Mouse (Mus musculus) ovary, postnatal 36 days (tissue): ENCODE measurements around the gene Cst7.
A peak's percentile ranks its signal among the peaks of the same experiment; 100 is the strongest.
"Not testable (repeated sequence)": the region's sequence is repeated elsewhere in the genome, so short reads cannot be mapped to it uniquely, and the experiment has no call there.

Experiments
- DNase-seq: peaks from one replicate; pipeline ENCODE4 v3.0.0; 2022; ENCODE audit warnings: low spot score, mixed read lengths

Gene Cst7

GRCm38 (mm10) chr2:150569847-150570590, at the start of gene Cst7:
Cst7 (plus strand) TSS chr2:150570415.
- no peak for DNase-seq

- DNase-seq, result peak; percentile 6
These were observed 44.5 kb upstream of the Cst7 start for GRCm38 (mm10) chr2:150525703-150526207.

GRCm38 (mm10) chr2:150549576-150549975, 20.6 kb upstream of the Cst7 start:
- DNase-seq, result not testable (repeated sequence)

DNA sequence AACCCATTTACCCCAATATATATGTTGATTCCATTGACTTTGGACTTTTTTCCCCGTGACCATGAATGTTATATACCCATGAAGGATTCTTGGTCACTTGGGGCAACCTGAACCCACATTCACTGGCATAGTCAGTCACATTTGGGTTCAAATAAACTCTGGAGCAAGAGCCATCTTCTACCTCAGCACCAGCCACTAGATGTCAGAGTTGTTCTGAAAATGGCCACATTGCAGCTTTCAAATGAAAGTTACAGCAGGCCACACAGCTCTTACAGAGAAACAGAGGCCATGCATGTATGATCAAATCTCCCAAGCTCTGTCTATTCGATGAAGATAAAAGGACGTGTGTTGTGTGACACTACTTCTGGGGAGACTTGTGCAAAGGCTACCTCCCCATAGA, 11.6 kb upstream of the Cst7 start:
- no peak for DNase-seq

- DNase-seq, result no peak
These were observed 3.2 kb upstream of the Cst7 start for GRCm38 (mm10) chr2:150567051-150567450.

DNA sequence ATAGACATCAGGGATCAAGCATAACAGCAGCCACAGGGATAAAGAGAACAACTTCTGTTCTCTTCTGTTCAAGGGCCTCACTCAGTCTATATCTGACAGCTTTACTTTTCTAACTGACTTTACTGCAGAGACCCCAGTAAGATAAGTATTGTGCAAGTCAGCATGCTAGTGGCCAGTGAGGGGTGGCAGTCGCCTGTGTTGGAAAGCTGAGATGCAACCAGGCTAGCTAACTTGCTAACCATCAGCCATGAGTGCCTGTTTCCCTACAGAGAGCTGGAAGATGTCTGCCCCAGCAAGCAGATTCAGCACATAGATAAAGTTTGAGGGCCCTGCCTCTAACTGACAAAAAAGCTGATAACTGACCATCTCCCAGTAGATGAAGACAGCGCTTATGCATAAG, 546 bp downstream of the Cst7 start:
- no peak for DNase-seq

DNA sequence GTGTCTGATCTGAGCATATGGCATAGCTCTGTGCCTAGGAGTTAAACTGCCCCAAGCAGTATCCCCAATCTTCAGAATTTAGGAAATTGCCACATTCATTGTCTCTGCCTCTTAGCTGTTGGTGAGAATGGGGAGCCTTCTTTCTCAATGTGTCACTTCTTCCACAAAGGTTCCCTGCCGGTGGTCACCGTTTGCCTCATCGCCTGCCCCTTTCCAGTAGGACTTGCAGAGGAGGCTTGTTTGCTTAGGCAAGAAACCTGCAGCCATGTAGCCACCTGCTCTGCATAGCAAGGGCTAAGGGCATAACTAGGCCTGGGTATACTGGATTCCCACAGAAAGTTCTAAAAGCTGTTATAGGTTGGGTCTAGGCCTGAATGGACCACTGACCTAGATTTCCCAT, 2.2 kb downstream of the Cst7 start:
- no peak for DNase-seq

DNA sequence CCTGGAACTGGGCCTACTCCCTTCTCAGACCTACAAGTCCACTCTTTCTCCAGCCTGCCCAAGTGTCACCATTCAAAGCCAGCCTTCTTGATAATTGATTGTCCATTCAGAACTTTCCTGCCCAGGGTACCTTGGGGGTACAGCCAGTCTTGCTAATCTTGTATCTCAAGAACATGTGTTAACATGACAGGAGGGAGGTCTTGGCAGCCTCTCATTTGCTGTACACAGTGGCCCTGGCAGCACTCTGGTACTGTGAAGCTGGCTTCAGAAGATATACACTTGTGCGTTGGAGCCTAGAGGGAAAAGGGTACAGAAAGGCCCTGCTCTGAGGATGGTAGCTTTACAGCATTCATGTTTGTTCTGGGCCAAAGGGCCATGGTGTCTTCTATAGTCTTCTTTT, 6.0 kb downstream of the Cst7 start:
- no peak for DNase-seq

DNA sequence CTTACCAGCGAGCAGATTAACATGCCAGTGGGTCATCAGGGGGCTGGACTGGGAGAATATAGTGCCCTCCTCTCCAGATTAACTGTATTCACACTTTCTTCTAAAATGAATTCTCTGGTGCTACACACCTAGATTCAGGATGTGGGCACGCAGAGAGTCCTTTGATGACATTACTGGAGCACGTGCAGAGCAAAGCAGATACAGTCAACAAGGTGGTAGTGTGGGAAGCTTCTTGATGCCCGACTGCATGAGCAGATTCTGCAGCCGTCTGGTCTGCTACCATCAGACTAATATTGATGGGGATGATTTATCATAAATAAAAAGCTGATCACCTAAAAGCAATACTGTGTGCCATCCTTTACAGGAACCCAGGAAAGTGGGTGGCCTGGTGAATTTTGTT, 8.4 kb downstream of the Cst7 start:
- no peak for DNase-seq

DNA sequence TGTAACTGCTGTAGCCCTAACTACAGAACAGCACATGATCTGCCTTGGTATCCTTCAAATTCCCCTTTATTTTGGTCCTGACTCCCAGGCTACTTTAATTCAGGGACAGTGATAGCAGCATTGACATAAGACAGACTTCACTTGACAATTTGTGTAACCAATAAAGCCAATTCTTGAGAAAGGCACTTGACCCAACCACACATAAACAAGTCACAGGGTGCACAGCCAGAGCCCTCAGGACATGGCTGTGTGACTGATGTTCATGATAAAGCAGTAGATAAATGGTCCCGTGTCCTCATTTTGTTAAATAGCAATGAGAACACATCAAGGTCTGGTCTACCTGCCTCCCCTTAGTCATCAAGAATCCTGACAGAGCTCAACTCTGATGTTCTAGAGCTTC, 9.4 kb downstream of the Cst7 start:
- no peak for DNase-seq

DNA sequence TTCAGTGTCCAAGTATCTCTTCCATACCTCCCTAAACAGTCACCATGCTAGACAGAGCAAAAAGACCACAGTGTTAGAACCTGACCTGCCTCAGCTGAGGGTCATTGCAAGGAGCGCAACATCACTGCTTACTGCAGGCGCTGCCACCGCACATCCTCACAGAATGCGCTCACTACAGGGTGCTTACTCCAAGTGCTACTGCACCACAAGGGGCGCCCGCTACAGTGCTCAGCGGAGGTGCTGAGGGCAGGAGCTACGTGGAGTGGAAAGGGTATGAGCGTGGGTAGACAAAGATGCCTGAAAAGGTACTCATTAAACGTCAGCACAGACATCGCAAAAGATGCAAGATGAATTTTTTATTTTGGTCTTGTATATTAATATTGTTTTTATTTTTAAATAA, 18.9 kb downstream of the Cst7 start:
- no peak for DNase-seq

GRCm38 (mm10) chr2:150595411-150596190, 25.4 kb downstream of the Cst7 start:
- no peak for DNase-seq

GRCm38 (mm10) chr2:150600263-150600662, 30.0 kb downstream of the Cst7 start:
- DNase-seq, result no peak

- DNase-seq, result no peak
These were observed 32.0 kb downstream of the Cst7 start for GRCm38 (mm10) chr2:150602166-150602565.

DNA sequence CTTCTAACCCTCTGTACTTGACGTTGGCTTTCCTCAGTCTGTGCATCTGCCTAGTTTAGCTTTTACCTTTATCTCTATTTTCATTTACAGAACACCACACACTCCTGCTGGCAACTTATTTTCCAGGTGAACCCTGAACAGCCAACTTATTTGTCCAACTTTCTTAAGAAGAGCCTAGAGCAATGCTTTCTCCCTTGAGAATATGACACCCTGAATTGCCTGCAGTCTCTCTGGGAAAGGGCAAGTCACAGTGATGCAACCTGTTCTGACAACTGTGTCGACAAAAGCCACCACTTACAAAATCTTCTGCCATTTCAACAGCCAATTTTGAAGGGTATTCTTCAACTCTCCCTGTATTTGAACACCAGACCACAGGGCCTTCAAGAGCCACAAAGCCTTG, 34.6 kb downstream of the Cst7 start:
- DNase-seq, result no peak

DNA sequence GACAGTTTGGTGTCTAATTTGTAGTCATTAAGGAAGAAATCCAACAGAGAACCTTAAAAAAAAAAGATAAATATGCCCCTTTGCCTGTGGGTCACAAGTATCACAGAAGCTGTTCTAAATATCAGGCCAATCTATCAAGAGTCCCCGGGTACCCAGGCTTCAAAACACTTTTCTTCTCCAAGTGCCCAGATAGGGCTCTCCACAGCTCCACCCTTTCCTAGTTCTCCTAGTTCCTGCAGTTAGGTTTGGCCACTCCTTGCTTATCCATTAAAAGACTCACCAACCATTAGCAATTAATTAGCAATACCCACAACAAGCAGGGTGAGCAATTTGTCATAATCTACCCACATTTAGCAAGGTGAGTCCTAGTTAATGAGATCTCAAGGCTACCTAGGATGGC, 36.9 kb downstream of the Cst7 start:
- DNase-seq, result no peak

GRCm38 (mm10) chr2:150608087-150608799, 38.0 kb downstream of the Cst7 start, which contains the start of gene Apmap:
Apmap (minus strand) TSS chr2:150608567.
- peak; percentile 94 for DNase-seq

DNA sequence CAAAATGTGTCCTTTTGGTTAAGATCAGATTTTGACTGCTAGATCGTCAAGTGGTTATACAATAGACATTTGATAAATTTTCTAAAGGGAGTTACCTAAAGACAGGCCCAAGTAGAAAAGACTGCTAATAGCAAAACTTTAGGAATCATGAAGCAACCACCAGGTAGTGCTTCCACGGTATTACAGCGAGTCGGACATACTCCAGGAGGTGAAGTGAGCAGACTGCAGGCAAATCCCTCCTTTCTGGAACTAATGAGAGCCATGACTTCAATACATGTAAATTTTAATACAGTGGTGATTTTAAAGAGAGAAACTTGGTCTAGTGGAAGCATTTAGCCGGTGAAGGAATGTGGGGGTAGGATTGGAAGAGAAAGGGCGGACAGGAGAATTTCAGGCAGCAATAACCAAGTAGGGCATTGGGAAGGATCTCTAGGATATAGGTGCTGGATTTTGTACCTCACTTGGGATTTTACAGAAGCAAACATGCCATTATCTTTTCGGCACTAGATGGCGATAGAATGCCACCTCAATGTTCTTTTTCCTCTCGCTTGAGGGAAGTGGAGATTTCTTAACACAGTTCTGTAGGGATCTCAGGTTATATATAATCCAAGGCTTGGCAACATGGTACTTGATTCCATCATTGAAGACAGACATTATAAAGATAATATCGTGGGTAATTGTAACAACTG, 38.8 kb downstream of the Cst7 start:
- DNase-seq, result no peak

- no peak for DNase-seq
These were observed 39.9 kb downstream of the Cst7 start for GRCm38 (mm10) chr2:150610097-150610496.

GRCm38 (mm10) chr2:150621698-150622097, 51.5 kb downstream of the Cst7 start:
- no peak for DNase-seq

DNA sequence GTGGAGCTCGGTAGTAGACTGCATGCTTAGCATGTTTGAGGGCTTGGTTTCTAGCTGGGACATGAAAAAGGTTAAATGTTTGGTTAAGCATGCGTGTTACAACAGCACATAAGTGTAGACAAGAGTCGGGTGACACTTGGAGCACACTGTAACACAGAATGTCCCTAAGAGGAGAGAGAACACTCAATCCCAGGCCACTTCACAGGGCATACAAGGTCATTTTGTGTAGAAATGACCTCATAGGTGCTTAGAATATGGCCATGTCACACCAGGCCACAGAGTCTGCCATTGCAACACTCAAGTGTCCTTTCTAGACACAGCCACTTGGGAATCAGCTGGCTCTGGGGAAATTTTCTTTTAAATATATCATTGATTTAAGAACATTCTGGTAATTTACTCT, 53.7 kb downstream of the Cst7 start:
- DNase-seq, result no peak

- no peak for DNase-seq
These were observed 54.7 kb downstream of the Cst7 start for GRCm38 (mm10) chr2:150624926-150625325.
